Mouse (Mus musculus): ENCODE results near the gene Cit. TPM values are rescaled to one million over a fixed set of nuclear protein-coding genes. Genes with fewer than 3 reads are reported as not detected.
"Not testable (repeated sequence)": the region's sequence is repeated elsewhere in the genome, so short reads cannot be mapped to it uniquely, and the experiment has no call there.

Cit gene
- polyA plus RNA-seq, 1 experiment from 2014 or later = 46.7 TPM

GRCm38 (mm10) chr5:115821200-115821599 is 23.9 kb upstream of the Cit start:
- Histone ChIP-seq H3K4me2 (no peak overlapping the region), H3K4me3 (ENCODE audit: low read depth, low read length) (no peak overlapping the region), H3K9ac (no peak overlapping the region), H3K36me3 (ENCODE audit: insufficient read depth) (no peaks in the 10 kb centered on the region), H3K9me3 (ENCODE audit: low read depth, low read length) (no peaks in the 10 kb centered on the region), H3K27me3 (ENCODE audit: insufficient read depth, low read length) (no peaks in the 10 kb centered on the region), H3K27ac (ENCODE audit: low read depth) (no peak overlapping the region), H3K4me1 (ENCODE audit: insufficient read depth) (no peaks in the 10 kb centered on the region)
- no peak for ATAC-seq (ENCODE audit: insufficient read depth)
- WGBS = 90% methylated on average over 12 of the region's 12 CpGs
- no peak for DNase-seq
- TF ChIP-seq CTCF (IDR thresholded peaks at IDR 0.05; ENCODE audit: low read depth) = no peak

GRCm38 (mm10) chr5:115821910-115822309 is 23.2 kb upstream of the Cit start:
- TF ChIP-seq CTCF (IDR thresholded peaks at IDR 0.05; ENCODE audit: low read depth) = no peak
- Histone ChIP-seq H3K4me3 (ENCODE audit: low read depth, low read length) (no peak overlapping the region), H3K27ac (ENCODE audit: low read depth) (no peak overlapping the region), H3K9ac (no peak overlapping the region), H3K9me3 (ENCODE audit: low read depth, low read length) (no peaks in the 10 kb centered on the region), H3K27me3 (ENCODE audit: insufficient read depth, low read length) (no peaks in the 10 kb centered on the region), H3K36me3 (ENCODE audit: insufficient read depth) (no peaks in the 10 kb centered on the region), H3K4me1 (ENCODE audit: insufficient read depth) (no peaks in the 10 kb centered on the region), H3K4me2 (no peak overlapping the region)
- no peak for DNase-seq
- 85% methylated on average over 7 of the region's 7 CpGs for WGBS
- ATAC-seq (ENCODE audit: insufficient read depth) = no peak

- no peaks in the 10 kb centered on the region for H3K9me3 ChIP-seq (ENCODE audit: low read depth, low read length)
- DNase-seq = no peak
- no peak overlapping the region for H3K4me2 ChIP-seq
- H3K36me3 ChIP-seq (ENCODE audit: insufficient read depth) = no peaks in the 10 kb centered on the region
- H3K27ac ChIP-seq (ENCODE audit: low read depth) = no peak overlapping the region
- no peaks in the 10 kb centered on the region for H3K27me3 ChIP-seq (ENCODE audit: insufficient read depth, low read length)
- ATAC-seq (ENCODE audit: insufficient read depth) = no peak
- no peak overlapping the region for H3K4me3 ChIP-seq (ENCODE audit: low read depth, low read length)
- no peaks in the 10 kb centered on the region for H3K4me1 ChIP-seq (ENCODE audit: insufficient read depth)
- TF ChIP-seq CTCF (IDR thresholded peaks at IDR 0.05; ENCODE audit: low read depth) = 0 out of 2 replicates have a peak, but pooled peaks have one; percentile 6
- 96% methylated on average over 2 of the region's 2 CpGs for WGBS
- H3K9ac ChIP-seq = no peak overlapping the region
Measured at GRCm38 (mm10) chr5:115832754-115833153, 12.3 kb upstream of the Cit start.

- ATAC-seq (ENCODE audit: insufficient read depth); H3K9ac ChIP-seq; H3K27me3 ChIP-seq (ENCODE audit: insufficient read depth, low read length): not testable (repeated sequence)
Measured at GRCm38 (mm10) chr5:115833806-115834205, 11.3 kb upstream of the Cit start.

DNA sequence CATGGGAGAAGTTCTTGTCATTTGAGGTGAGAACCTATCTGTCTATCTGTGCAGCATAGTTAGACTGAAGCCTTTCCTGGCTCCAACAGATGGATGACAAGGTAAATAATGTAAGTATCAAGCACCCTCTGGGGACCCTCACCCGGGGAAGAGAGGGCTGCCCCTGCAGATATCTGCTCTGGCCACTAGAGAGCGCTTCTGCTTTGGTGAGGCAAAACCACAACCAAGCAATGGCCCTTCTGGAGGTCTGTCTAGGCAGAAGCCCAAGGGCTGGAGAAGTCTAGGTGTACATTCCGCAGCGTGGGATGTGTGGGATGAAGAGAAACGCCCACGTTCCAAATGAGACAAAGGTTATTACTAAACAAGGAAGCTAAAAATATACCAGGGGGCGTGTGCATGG is 9.8 kb upstream of the Cit start:
- no peaks in the 10 kb centered on the region for H3K9me3 ChIP-seq (ENCODE audit: low read depth, low read length)
- H3K4me2 ChIP-seq = no peak overlapping the region
- DNase-seq (no peak), ATAC-seq (ENCODE audit: insufficient read depth) (no peak)
- WGBS = 56% methylated on average over 7 of the region's 7 CpGs
- no peak overlapping the region for H3K4me3 ChIP-seq (ENCODE audit: low read depth, low read length)
- H3K27me3 ChIP-seq (ENCODE audit: insufficient read depth, low read length) = no peaks in the 10 kb centered on the region
- H3K36me3 ChIP-seq (ENCODE audit: insufficient read depth) = no peaks in the 10 kb centered on the region
- H3K27ac ChIP-seq (ENCODE audit: low read depth) = no peak overlapping the region
- H3K9ac ChIP-seq = no peak overlapping the region
- peak; percentile 40 for TF ChIP-seq CTCF (IDR thresholded peaks at IDR 0.05; ENCODE audit: low read depth)
- no peaks in the 10 kb centered on the region for H3K4me1 ChIP-seq (ENCODE audit: insufficient read depth)

More at GRCm38 (mm10) chr5:115833806-115834205, 11.3 kb upstream of the Cit start:
- H3K36me3 ChIP-seq (ENCODE audit: insufficient read depth); DNase-seq; H3K27ac ChIP-seq (ENCODE audit: low read depth); H3K9me3 ChIP-seq (ENCODE audit: low read depth, low read length); H3K4me3 ChIP-seq (ENCODE audit: low read depth, low read length); H3K4me2 ChIP-seq; H3K4me1 ChIP-seq (ENCODE audit: insufficient read depth): not testable (repeated sequence)

DNA sequence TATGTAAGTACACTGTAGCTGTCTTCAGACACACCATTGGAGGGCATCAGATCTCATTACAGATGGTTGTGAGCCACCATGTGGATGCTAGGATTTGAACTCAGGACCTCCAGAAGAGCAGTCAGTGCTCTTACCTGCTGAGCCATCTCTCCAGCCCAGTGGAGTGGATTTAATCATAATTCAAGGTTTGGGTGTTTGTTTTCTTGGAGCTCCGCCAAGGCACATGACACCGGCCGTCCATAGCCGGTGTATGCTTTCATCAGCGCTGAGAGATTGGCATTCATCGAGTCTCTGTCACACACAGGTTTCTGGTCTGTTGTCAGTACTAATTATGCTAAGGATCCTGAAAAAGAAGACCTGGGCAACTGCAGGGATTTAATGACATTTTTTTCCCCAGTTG is 7.0 kb upstream of the Cit start:
- ATAC-seq (ENCODE audit: insufficient read depth) = no peak
- WGBS = 60% methylated on average over 6 of the region's 6 CpGs
- TF ChIP-seq CTCF (IDR thresholded peaks at IDR 0.05; ENCODE audit: low read depth) = no peak

GRCm38 (mm10) chr5:115840453-115840852 is 4.6 kb upstream of the Cit start:
- Histone ChIP-seq H3K4me1 (ENCODE audit: insufficient read depth) (0 out of 2 replicates have a peak, but pooled peaks cover 6% of the 10 kb centered on the region), H3K4me2 (no peak overlapping the region), H3K27me3 (ENCODE audit: insufficient read depth, low read length) (no peaks in the 10 kb centered on the region), H3K36me3 (ENCODE audit: insufficient read depth) (no peaks in the 10 kb centered on the region), H3K9ac (no peak overlapping the region), H3K4me3 (ENCODE audit: low read depth, low read length) (no peak overlapping the region), H3K9me3 (ENCODE audit: low read depth, low read length) (no peaks in the 10 kb centered on the region), H3K27ac (ENCODE audit: low read depth) (no peak overlapping the region)
- TF ChIP-seq CTCF (IDR thresholded peaks at IDR 0.05; ENCODE audit: low read depth) = no peak
- WGBS = 32% methylated on average over 5 of the region's 5 CpGs
- DNase-seq (no peak), ATAC-seq (ENCODE audit: insufficient read depth) (no peak)

More for the DNA sequence above, 7.0 kb upstream of the Cit start:
- DNase-seq = peak; percentile 18
- Histone ChIP-seq H3K9ac (no peak overlapping the region), H3K4me2 (no peak overlapping the region), H3K4me1 (ENCODE audit: insufficient read depth) (no peaks in the 10 kb centered on the region), H3K27me3 (ENCODE audit: insufficient read depth, low read length) (no peaks in the 10 kb centered on the region), H3K4me3 (ENCODE audit: low read depth, low read length) (no peak overlapping the region), H3K9me3 (ENCODE audit: low read depth, low read length) (no peaks in the 10 kb centered on the region), H3K36me3 (ENCODE audit: insufficient read depth) (no peaks in the 10 kb centered on the region), H3K27ac (ENCODE audit: low read depth) (no peak overlapping the region)

All from lung, embryonic 14.5 days (tissue).